Mouse (Mus musculus) kidney, adult 9 months (tissue): ENCODE results near the gene Heyl.
"Not testable (repeated sequence)": the region's sequence is repeated elsewhere in the genome, so short reads cannot be mapped to it uniquely, and the experiment has no call there.

Experiments
- DNase-seq: peaks from one replicate; pipeline ENCODE4 v3.0.0; 2022

The Heyl gene

DNA sequence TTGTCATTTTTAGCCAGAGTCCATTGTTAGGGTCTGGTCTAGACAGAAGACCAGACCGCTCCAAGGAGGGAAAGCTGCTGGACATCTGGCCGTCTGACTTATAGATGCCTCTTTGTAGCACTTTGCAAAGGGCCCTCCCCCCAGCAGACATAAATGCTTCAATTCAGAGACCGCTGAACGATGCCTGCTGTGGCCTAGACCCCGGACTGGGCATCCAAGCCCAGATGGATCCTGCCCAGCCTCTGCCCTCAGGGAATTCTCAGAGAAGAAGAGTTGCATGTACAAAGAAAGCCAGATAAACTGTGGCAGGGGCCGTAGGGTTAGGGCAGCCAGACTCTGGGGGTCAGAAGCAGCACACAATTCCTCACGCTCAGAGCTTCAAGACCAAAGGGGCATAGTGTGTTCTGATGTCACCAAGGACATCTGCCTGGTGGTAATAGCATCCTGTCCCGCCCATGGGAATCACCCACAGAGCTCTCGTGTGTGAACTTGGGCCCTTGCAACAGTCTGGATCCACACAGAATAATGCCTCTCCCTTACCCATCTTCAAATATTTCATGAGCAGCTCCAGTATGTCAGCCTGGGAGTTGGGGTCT lies 2.6 kb downstream of the Heyl start:
- no peak for DNase-seq

DNA sequence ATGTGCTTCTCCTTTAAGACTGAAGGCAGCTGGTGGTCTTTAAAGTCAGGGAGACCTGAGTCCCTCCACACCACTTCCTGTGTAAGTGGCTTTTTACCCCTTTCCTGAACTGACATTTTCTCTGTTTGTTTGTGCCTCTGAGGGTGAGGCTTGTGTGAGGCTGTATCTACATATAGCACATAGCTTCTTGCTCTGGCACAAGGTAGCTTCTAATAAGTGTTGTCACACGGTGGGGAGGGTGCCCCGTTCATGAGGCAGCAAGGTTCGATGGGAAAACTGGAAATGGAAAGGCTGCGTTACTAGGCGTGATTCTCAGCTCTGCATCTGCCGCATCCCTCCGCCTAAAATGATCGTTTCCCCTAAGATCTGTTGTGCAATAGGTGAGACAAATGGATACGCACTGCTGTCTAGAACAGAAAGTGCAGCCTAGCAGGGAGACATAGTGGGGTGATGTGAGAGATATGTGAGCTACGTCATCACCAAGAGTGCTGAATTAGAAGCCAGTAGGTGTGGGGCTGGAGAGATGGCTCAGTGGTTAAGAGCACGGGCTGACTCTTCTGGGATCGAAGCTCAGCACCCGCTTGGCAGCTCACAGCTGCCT lies 3.2 kb downstream of the Heyl start:
- no peak for DNase-seq

- peak; percentile 35 for DNase-seq
These were observed 4.3 kb downstream of the Heyl start for GRCm38 (mm10) chr4:123237386-123238266.

DNA sequence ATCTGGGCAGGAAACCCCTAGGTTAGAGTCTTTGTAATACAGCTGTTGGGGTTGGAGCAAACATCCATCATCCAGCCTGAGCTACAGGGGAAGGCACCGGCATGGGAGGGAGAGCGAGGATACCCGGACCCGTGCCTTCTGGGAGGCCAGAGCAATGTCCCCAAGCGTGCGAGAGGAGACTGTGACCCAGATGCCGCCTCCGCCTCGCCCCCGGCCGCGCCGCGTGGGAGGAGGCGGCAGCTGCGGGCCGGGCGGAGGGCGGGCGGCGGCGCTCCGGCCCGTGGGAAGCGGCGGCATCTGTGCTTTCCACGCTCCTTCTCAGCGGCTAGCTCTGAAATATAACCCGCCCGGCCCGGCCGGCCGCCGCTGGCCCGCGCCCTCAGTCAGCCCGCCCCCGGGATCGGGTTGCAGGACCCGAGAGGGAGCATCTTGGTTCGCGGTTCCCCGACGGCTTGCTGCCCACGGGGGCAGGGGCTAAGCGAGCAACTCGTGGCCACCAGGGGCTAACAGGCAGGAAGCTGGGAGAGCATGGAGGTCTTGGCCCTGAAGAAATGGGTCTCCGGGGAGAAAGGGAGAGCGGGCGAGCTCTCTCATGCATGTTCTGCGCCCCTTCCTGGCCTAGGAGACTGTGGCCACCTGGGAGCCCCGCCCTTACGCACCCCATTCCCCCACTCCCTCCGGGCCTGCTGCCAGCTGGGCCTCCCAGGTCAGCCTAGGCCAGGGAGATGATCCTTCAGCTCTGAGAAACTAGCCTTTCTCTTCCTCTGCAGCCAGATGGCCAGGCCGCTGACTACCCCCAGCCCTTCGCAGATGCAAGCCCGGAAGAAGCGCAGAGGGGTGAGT lies 6.2 kb downstream of the Heyl start:
- DNase-seq = peak; percentile 48

DNA sequence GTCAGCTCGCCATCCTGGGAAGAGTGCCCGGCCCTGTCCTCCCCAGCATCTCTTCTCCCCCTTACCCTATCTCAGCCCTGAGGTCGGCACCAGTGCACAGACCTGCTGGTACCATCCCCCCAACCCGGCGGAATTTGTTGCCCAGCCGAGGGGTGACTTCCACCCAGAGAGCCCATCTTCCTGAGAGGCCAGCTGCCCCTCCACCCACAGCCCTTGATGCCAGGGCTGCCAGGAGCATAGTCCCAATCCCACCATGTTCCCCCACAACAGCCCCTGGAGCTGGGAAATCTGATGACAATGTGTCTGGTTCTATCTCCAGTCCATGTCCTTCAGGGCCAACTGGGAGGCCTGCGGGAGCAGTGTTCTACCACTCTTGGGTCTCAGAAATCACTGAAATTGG lies 12.9 kb downstream of the Heyl start:
- DNase-seq = no peak

DNA sequence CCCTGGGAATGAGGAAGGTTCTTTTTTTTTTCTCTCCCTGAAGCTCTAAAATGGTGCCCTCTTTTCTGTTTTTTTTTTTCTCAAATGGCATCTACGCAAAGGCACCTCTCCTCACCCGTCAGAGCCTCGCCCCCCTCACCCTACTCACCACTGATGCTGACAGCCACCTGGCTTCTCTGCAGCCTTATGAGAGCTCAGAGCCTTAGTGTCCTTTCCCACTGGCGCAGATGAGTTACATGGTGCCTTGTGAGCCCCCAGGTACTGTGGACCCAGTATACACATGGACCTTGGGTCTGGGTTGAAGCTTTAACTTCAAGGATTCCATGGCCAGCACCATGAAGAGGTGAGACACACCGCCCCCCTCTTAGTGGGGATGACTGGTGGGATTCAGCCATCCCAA lies 13.3 kb downstream of the Heyl start:
- no peak for DNase-seq

GRCm38 (mm10) chr4:123247147-123247880 lies 14.0 kb downstream of the Heyl start:
- peak; percentile 31 for DNase-seq

DNA sequence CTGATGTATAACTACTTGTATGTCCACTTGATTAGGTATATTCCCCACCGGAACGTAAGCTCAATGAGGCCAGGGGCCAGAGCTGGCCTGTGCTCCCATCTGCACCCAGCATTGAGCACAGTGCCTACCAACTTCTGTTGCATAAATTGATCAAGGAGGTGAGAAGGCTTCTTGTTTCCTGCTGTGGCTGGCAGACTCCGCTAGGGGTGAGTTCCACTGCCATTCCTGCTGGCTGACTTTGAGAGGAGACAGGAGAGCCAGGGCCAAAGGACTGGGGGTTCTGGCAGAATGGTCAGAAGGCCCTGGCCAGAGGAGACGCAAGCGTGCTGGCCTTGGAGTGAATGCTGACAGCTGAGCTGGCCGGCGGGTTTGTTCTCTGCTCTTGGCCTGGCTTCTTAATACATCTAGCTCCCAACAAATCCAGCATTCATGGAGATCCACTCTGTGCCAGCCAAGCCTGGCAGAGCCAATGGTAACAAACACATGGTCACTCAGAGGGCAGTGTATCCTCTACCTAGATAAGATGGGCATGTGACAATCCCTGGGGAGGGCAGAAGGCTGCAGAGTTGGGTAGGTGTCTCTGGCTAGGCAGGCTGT lies 15.7 kb downstream of the Heyl start:
- no peak for DNase-seq

DNA sequence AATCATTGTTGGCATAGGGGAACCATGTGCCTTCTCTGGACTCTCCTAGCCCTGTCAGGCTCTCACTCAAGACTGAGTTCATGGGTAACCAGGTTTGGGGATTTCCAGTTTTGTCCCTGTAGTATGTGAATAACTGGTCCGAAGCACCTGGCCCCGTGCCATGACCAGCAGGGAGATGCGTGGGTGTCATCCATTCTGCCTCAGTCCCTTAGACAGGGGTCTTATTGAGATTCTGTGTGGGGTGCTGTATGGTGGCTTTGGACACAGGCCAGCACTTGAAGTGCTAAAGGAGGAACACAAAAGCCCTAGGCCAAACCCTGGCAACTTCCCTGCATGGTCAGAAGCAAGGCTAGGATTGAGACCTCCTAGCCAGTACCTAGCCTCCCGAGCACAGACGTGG lies 18.9 kb downstream of the Heyl start:
- DNase-seq = no peak

DNA sequence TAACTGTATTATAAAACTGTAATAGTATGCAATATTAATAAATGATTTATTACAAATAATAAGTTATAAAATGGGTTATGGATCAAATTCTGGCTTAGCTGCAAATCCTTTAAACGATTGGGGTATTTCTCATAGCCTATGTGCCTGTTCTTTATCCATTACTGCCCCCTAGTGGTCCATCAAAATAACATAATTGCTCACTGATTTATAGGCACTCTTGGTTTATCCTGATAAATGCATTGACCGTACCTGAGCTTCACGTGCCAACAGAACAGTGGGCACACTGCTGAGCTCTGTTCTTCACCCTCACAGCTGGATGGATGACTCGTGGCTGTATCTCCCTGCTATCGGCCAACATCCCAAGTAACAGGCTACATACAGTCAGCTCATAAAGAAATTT lies 21.3 kb downstream of the Heyl start:
- DNase-seq = peak; percentile 69

GRCm38 (mm10) chr4:123260071-123260746 lies 26.9 kb downstream of the Heyl start:
- DNase-seq = no peak

DNA sequence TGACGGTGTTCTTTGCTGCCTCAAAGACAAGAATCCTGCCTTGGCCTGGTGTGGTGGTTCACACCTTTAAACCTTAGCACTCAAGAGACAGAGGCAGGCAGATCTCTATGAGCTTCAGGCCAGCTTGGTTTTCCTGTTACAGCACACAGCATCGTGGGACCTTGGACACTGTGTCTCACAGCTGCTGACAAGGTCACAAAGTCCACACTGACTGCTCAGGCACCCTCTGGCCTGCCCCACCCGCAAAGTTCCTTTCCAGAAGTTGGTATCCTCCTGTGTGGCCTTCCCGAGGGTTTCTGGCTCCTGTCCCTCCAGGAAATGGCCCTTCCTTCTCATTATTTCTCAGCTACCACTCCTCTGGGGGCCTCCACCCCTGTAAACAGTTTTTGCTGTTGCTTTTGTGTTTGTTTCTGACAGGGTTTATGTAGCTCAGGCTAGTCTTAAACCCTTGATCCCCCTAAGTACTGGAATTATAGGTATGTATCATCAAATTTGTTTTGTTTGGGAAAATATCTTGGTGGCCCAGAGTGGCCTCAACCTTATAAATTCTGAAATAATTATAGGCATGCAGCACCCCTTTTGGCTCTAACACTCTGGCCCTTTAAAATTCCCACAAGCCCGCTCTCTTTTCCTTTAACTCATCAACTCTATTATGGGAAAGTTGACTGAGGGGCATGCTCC lies 28.5 kb downstream of the Heyl start, which contains the start of gene Pabpc4:
Pabpc4 (plus strand) TSS at position 631 of the 681 bp plus-strand sequence.
- peak; percentile 33 for DNase-seq

GRCm38 (mm10) chr4:123271063-123271462 lies 37.7 kb downstream of the Heyl start:
- DNase-seq = no peak

DNA sequence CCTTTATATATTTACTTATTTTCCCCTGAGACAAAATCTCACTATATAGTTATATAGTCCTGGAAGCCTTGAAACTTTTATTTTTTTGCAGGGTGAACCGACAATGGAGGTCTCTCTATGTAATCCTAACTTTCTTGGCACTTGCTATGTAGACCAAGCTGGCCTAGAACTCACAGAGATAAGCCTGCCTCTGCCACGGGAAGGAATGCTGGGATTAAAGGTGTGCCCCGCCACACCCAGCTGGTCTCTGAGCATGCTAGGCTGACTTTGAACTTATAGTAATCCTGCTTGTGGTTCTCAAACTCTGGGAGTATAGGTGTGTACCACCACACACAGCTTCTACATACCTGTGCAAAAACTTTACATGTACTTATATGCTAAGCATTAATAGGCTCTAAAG lies 46.8 kb downstream of the Heyl start:
- no peak for DNase-seq

- DNase-seq = peak; percentile 94
These were observed 49.1 kb downstream of the Heyl start for GRCm38 (mm10) chr4:123282500-123282899.

DNA sequence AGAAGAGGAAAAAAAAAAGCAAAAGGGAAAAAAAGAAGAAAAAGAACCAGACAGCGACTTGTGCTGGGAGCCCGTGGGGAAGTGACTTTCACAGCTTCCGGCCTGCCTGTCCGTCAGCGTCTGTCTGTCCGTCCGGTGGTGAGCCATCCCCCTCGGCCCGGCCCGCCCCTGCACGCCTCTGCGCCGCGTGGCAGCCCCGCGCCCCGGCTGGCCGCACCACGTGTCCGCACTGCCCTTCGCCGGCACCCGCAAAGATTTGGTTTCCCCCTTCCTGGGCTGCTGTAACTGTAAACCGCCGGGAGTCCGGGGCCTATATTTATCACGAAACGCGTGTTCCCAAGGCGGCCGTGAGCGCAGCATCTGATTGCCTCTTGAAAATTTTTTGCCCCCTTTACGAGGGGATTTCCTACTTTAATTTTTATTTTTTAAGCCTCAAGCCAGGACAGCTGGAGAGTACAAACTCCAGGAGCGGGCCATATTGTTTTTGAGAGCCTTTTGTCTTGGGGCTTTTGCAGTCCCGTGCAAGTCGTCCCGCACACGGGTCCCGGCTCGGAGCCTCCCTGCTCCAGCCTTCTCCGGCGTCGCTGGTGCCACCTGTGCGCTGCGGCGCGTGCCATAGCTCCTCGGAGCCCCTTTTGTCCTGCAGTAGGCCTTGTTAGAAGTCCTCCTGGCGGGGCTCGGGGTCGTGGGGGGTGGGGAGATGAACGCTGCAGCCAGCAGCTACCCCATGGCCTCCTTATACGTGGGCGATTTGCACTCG lies 49.7 kb downstream of the Heyl start:
- peak; percentile 51 for DNase-seq

GRCm38 (mm10) chr4:123283675-123284064 lies 50.3 kb downstream of the Heyl start:
- not testable (repeated sequence) for DNase-seq

GRCm38 (mm10) chr4:123284731-123285624 lies 51.6 kb downstream of the Heyl start:
- peak; percentile 50 for DNase-seq

GRCm38 (mm10) chr4:123286790-123287189 lies 53.4 kb downstream of the Heyl start:
- DNase-seq = no peak
